Mouse (Mus musculus): ENCODE measurements around the gene Adam33.

DNA sequence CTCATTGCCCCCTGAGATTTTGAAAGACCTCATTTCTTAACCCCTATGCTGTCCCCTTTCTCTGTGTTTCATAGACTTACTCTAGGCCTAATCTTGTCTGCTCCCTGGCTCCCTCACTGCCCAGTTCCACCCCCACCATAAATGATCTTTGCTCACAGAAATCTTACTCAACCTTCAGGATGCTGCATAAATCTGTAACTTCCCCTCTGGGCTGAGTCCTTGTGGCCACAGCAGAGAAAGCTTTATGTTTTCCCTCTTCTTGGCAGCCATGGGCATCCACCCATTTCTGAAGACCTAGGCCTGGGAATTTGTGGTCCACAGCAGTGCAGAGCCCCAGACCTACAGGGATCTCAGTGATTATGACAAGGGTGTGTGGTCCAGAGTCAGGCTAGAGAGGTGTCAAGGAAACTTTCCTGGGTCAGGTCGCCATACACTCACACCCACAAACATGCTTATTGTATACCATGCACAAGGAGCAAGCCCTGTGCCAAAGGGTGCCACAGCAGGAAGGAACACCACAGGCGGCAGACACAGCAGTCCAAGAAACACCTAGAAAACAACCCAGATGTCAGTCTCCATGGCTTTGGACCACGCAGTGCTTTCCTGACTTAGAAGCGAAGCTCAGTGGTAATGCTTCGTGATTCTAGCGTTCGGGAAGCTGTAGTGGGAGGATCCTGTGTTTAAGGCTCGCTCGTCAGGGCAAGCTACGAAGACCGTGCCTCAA lies 23.2 kb upstream of the Adam33 start, which contains the start of gene Siglec1:
- TF ChIP-seq CTCF (IDR thresholded peaks at IDR 0.05; ENCODE audit: low read depth, low read length) (no peak), POLR2A (IDR thresholded peaks at IDR 0.05; ENCODE audit: borderline replicate concordance, low read depth, low read length) (no peak)

Measured in bone marrow macrophage, adult 2 months (primary cell).